Mouse (Mus musculus) left cerebral cortex, postnatal 36 days (tissue): ENCODE measurements around the gene Ston1. TPM values are rescaled to one million over a fixed set of nuclear protein-coding genes. Genes with fewer than 3 reads are reported as not detected.

Experiments
- DNase-seq, 2 experiments: peaks; one replicate each; pipeline ENCODE4 v3.0.0; 2021 to 2022; ENCODE audit warnings: low spot score in 2 of 2, mixed read lengths in 1 of 2
- intact Hi-C: fragments of 180-260 bp; cut with DNase I; formaldehyde crosslinking; loops from one replicate; pipeline ENCODE4 v1.15.1; 2025
- total RNA-seq, 2 experiments: library from RNA; stranded (reverse); gene quantifications; 2 replicates each; pipeline ENCODE4 v1.2.3; 2021

Ston1 gene
- total RNA-seq, 2 experiments from 2014 or later: 5.8 to 6.2 TPM

- intact Hi-C loops: no loop called here
- no peak for DNase-seq
Observed at GRCm38 (mm10) chr17:88582999-88583398, 14.5 kb upstream of the Ston1 start.

GRCm38 (mm10) chr17:88583411-88583810 is 14.1 kb upstream of the Ston1 start:
- intact Hi-C loops: no loop called here
- DNase-seq: no peak

- DNase-seq: no peak
Observed at GRCm38 (mm10) chr17:88587371-88587770, 10.1 kb upstream of the Ston1 start.

GRCm38 (mm10) chr17:88588228-88588627 is 9.3 kb upstream of the Ston1 start:
- DNase-seq: no peak
- intact Hi-C loops: no loop called here

More at GRCm38 (mm10) chr17:88587371-88587770, 10.1 kb upstream of the Ston1 start:
- intact Hi-C loops: no loop called here

GRCm38 (mm10) chr17:88590251-88590650 is 7.2 kb upstream of the Ston1 start:
- no peak for DNase-seq

GRCm38 (mm10) chr17:88595071-88595470 is 2.4 kb upstream of the Ston1 start:
- intact Hi-C loops: loop anchor here (5.0 kb wide), 1 partner anchor 37 kb away; no protein-coding TSS in a partner anchor
- DNase-seq: no peak

More at GRCm38 (mm10) chr17:88590251-88590650, 7.2 kb upstream of the Ston1 start:
- intact Hi-C loops: no loop called here

GRCm38 (mm10) chr17:88596068-88596467 is 1.4 kb upstream of the Ston1 start:
- no peak for DNase-seq
- intact Hi-C loops: loop anchor here (5.0 kb wide), 1 partner anchor 36 kb away; no protein-coding TSS in a partner anchor

- DNase-seq: no peak
Observed at GRCm38 (mm10) chr17:88596544-88597221, 801 bp upstream of the Ston1 start.

GRCm38 (mm10) chr17:88598056-88598420 is 554 bp downstream of the Ston1 start:
- no peak for DNase-seq
- intact Hi-C loops: loop anchor here (5.0 kb wide), 1 partner anchor 34 kb away; no protein-coding TSS in a partner anchor

More at GRCm38 (mm10) chr17:88596544-88597221, 801 bp upstream of the Ston1 start:
- intact Hi-C loops: loop anchor here (5.0 kb wide), 1 partner anchor 36 kb away; no protein-coding TSS in a partner anchor

- intact Hi-C loops: loop anchor here (5.0 kb wide), 1 partner anchor 34 kb away; no protein-coding TSS in a partner anchor
- no peak for DNase-seq
Observed at GRCm38 (mm10) chr17:88598570-88599368, 1.3 kb downstream of the Ston1 start.

GRCm38 (mm10) chr17:88600492-88601026 is 3.1 kb downstream of the Ston1 start:
- DNase-seq: no peak
- intact Hi-C loops: no loop called here

GRCm38 (mm10) chr17:88603943-88604342 is 6.5 kb downstream of the Ston1 start:
- intact Hi-C loops: no loop called here
- no peak for DNase-seq

GRCm38 (mm10) chr17:88606056-88606455 is 8.6 kb downstream of the Ston1 start:
- no peak for DNase-seq
- intact Hi-C loops: no loop called here

GRCm38 (mm10) chr17:88609361-88609760 is 11.9 kb downstream of the Ston1 start:
- no peak for DNase-seq
- intact Hi-C loops: no loop called here

- intact Hi-C loops: no loop called here
- no peak for DNase-seq
Observed at GRCm38 (mm10) chr17:88611057-88611456, 13.6 kb downstream of the Ston1 start.

- intact Hi-C loops: no loop called here
- DNase-seq: no peak
Observed at GRCm38 (mm10) chr17:88613172-88613571, 15.7 kb downstream of the Ston1 start.

- intact Hi-C loops: no loop called here
- no peak for DNase-seq
Observed at GRCm38 (mm10) chr17:88613721-88614120, 16.2 kb downstream of the Ston1 start.

GRCm38 (mm10) chr17:88614234-88614633 is 16.8 kb downstream of the Ston1 start:
- DNase-seq: no peak
- intact Hi-C loops: no loop called here

GRCm38 (mm10) chr17:88614733-88615132 is 17.2 kb downstream of the Ston1 start:
- intact Hi-C loops: no loop called here

GRCm38 (mm10) chr17:88615492-88616155 is 18.1 kb downstream of the Ston1 start:
- no peak for DNase-seq
- intact Hi-C loops: no loop called here

More at GRCm38 (mm10) chr17:88614733-88615132, 17.2 kb downstream of the Ston1 start:
- DNase-seq: no peak
